Mouse (Mus musculus) lung, embryonic 16.5 days (tissue): Measurements from ENCODE around the gene Bank1. TPM values are rescaled to one million over a fixed set of nuclear protein-coding genes. Genes with fewer than 3 reads are reported as not detected.

Experiments used
- ATAC-seq: fragments of 200-750 bp; cut with Nextera tagmentation; 2 replicates; pipeline ENCODE4 v1.8.0; 2017; ENCODE audit warnings: low read depth, mild to moderate bottlenecking, moderate library complexity
- H3K27ac ChIP-seq: fragments of 300-500 bp; sonication (generic); 2 replicates; pipeline ENCODE4 v1.5.1; 2014; ENCODE audit warnings: mild to moderate bottlenecking, control low read depth, low read length
- H3K27me3 ChIP-seq: fragments of 300-500 bp; sonication (generic); 2 replicates; pipeline ENCODE4 v1.6.1; 2014; ENCODE audit warnings: low read depth, low read length, mixed read lengths; ENCODE audit not compliant: control insufficient read depth, insufficient read depth
- H3K36me3 ChIP-seq: fragments of 300-500 bp; sonication (generic); 2 replicates; pipeline ENCODE4 v1.6.1; 2014; ENCODE audit warnings: low read length; ENCODE audit not compliant: control insufficient read depth, insufficient read depth
- H3K4me1 ChIP-seq: fragments of 300-500 bp; sonication (generic); replicated peaks from 2 replicates; pipeline ENCODE4 v1.6.1; 2014; ENCODE audit warnings: low read length, mixed read lengths; ENCODE audit not compliant: control insufficient read depth, insufficient read depth
- H3K4me2 ChIP-seq: fragments of 300-500 bp; sonication (generic); 2 replicates; pipeline ENCODE4 v1.6.1; 2014; ENCODE audit warnings: low read depth, low read length, control low read depth
- H3K4me3 ChIP-seq: fragments of 300-500 bp; sonication (generic); 2 replicates; pipeline ENCODE4 v1.5.1; 2014; ENCODE audit warnings: mild to moderate bottlenecking, low read length, control low read depth
- H3K9ac ChIP-seq: fragments of 300-500 bp; sonication (generic); 2 replicates; pipeline ENCODE4 v1.6.1; 2014; ENCODE audit warnings: low read length, control low read depth
- H3K9me3 ChIP-seq: fragments of 300-500 bp; sonication (generic); 2 replicates; pipeline ENCODE4 v1.6.1; 2016; ENCODE audit warnings: low read length; ENCODE audit not compliant: control insufficient read depth
- WGBS: fragments of 180-500 bp; shearing (Covaris S2); extraction: QIAGEN DNeasy Blood & Tissue Kit; methylation state at CpG from one replicate; pipeline ENCODE4 v1.1.7; 2014; 5-methylcytosine and 5-hydroxymethylcytosine counted together
- polyA plus RNA-seq: library from polyadenylated mRNA; unstranded; fragments of >200 nt; fragmentation: Nextera tagmentation; extraction: Ambion mirVana; gene quantifications from 2 replicates; pipeline ENCODE4 v1.2.1, GENCODE M21; 2015

The Bank1 gene
- polyA plus RNA-seq, 1 experiment from 2014 or later = 0.45 TPM

DNA sequence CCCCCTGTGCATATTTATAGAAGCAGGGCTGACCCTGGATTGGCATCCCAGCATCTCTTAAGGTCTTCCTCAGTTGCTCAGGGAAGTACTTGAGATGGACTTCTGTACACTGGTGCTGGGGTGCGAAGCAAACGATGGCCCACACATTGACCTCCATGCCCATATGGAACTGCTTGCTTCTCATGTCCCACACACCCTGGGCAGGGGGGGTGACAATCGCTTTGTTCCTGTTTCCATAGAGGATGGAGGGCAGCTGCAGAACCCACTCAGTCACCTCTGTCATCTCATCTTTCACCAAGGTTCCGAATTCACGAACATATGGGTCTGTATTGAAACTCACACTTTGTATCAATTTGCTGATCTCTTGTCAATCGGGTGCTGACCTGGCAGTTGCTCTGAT, 275.7 kb downstream of the Bank1 start:
- Histone ChIP-seq H3K36me3 (no peaks in the 10 kb centered on the region), H3K4me2 (no peak overlapping the region), H3K27ac (no peak overlapping the region), H3K4me1 (no peaks in the 10 kb centered on the region), H3K27me3 (no peaks in the 10 kb centered on the region), H3K9me3 (no peaks in the 10 kb centered on the region), H3K9ac (no peak overlapping the region), H3K4me3 (no peak overlapping the region)
- WGBS = 84% methylated on average over 6 of the region's 6 CpGs
- ATAC-seq = no peak

GRCm38 (mm10) chr3:136048026-136048425, 277.8 kb downstream of the Bank1 start:
- Histone ChIP-seq H3K9ac (no peak overlapping the region), H3K36me3 (no peaks in the 10 kb centered on the region), H3K9me3 (peaks cover 5% of the 10 kb centered on the region), H3K27ac (no peak overlapping the region), H3K4me2 (no peak overlapping the region), H3K4me1 (no peaks in the 10 kb centered on the region), H3K27me3 (no peaks in the 10 kb centered on the region), H3K4me3 (no peak overlapping the region)
- ATAC-seq = no peak
- WGBS = 61% methylated on average over 4 of the region's 4 CpGs

DNA sequence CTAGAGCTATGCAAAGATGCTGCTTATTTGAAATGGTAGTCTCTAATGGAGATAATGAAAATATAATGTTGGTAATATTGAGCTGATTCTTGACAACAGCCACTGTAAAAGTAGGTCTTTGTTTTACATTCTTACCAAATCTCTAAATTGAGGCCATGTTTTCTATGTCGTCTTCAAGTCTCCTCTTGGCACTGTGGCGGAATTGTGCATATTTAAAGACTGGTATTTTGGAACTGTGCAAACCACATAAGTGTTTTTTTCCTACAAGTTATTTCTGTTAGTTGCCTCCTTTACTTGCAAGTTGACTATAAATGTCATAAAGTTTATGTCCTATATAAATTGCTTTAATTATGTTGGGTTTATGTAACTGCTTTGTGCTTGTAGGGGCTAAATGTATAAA, 280.5 kb downstream of the Bank1 start:
- Histone ChIP-seq H3K4me3 (no peak overlapping the region), H3K27ac (no peak overlapping the region), H3K4me1 (no peaks in the 10 kb centered on the region), H3K9me3 (peaks cover 5% of the 10 kb centered on the region), H3K4me2 (no peak overlapping the region), H3K27me3 (no peaks in the 10 kb centered on the region), H3K9ac (no peak overlapping the region), H3K36me3 (no peaks in the 10 kb centered on the region)
- no peak for ATAC-seq
- WGBS = 80% methylated on average over 2 of the region's 2 CpGs

DNA sequence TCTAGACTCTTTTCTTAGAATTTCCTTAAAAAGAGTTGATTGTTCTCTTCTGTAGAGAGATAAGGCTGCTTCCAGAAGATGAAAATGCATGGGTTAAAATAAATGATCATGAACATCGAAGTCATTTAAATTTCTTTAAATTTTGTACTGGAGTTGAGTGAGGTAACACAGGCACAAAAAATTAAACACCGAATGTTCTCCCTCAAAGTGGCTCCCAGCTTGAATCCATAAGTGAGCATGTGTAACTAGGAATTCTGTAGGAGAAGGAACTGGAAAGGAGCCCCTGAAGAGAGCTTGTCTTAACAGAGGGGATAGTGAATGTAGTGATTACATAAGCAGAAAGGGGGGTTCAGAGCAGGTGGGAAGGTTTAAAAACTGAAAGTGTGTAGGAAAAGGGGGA, 285.8 kb downstream of the Bank1 start:
- no peak overlapping the region for H3K9ac ChIP-seq
- H3K27ac ChIP-seq = no peak overlapping the region
- peaks cover 3% of the 10 kb centered on the region; the same call in 1 of the 2 replicates for H3K4me1 ChIP-seq
- H3K4me3 ChIP-seq = no peak overlapping the region
- peaks cover 5% of the 10 kb centered on the region for H3K9me3 ChIP-seq
- H3K27me3 ChIP-seq = no peaks in the 10 kb centered on the region
- no peak for ATAC-seq
- H3K4me2 ChIP-seq = no peak overlapping the region
- H3K36me3 ChIP-seq = no peaks in the 10 kb centered on the region
- 74% methylated on average over 2 of the region's 2 CpGs for WGBS

GRCm38 (mm10) chr3:136039446-136039845, 286.4 kb downstream of the Bank1 start:
- 73% methylated on average over 6 of the region's 6 CpGs for WGBS
- Histone ChIP-seq H3K9ac (no peak overlapping the region), H3K9me3 (peaks cover 5% of the 10 kb centered on the region), H3K4me3 (no peak overlapping the region), H3K4me2 (no peak overlapping the region), H3K27me3 (no peaks in the 10 kb centered on the region), H3K36me3 (no peaks in the 10 kb centered on the region), H3K27ac (no peak overlapping the region), H3K4me1 (peaks cover 3% of the 10 kb centered on the region; the same call in 1 of the 2 replicates)
- ATAC-seq = no peak

DNA sequence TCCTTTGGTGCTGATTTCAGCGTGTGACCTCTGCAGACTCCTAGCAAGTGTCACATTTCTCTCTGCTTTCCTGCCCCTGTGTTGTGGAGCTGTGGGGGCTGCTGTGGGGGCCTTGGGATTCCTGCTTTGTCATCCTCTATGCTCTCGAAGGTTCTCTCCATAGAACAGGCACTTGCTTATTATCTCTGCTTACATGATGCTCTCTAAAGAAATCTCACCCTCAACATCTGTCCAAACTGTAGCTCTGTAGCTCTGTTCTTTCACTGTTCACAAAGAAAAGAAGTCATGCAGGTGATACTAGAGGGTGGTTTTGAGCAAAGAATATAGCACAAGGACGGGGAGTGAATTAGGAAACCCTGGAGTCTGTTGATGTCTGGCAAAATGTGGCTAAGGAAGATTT, 288.6 kb downstream of the Bank1 start:
- Histone ChIP-seq H3K27me3 (no peaks in the 10 kb centered on the region), H3K9me3 (no peaks in the 10 kb centered on the region), H3K36me3 (no peaks in the 10 kb centered on the region), H3K4me1 (peaks cover 3% of the 10 kb centered on the region; the same call in 1 of the 2 replicates), H3K9ac (no peak overlapping the region), H3K4me3 (no peak overlapping the region), H3K27ac (no peak overlapping the region), H3K4me2 (no peak overlapping the region)
- WGBS = 35% methylated on average over 3 of the region's 3 CpGs
- ATAC-seq = no peak

GRCm38 (mm10) chr3:136035784-136036183, 290.1 kb downstream of the Bank1 start:
- Histone ChIP-seq H3K36me3 (no peaks in the 10 kb centered on the region), H3K4me3 (no peak overlapping the region), H3K4me2 (no peak overlapping the region), H3K4me1 (peaks cover 3% of the 10 kb centered on the region; the same call in 1 of the 2 replicates), H3K27ac (no peak overlapping the region), H3K9ac (no peak overlapping the region), H3K27me3 (no peaks in the 10 kb centered on the region), H3K9me3 (no peaks in the 10 kb centered on the region)
- 10% methylated on average over 1 of the region's 1 CpGs for WGBS
- ATAC-seq = no peak

DNA sequence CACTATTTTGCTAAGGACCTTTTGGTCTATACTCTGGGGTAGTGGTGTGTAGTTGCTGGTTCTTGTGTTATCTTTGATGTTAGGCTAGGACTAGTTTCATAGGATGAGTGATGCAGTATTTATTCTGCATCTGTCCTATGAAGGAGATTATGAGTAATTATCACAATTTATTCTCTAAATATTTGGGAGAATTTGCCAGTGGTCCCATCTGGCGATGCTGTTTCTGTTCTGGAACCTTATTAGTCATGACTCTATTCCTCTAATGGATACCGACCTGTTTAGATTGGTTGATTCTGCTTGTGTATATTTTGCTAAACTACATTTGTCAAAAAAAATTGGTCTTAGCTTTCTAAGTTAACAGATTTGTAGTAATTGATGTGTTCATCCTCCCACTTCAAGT, 301.0 kb downstream of the Bank1 start:
- Histone ChIP-seq H3K9me3 (no peaks in the 10 kb centered on the region), H3K9ac (no peak overlapping the region), H3K36me3 (no peaks in the 10 kb centered on the region), H3K4me2 (no peak overlapping the region), H3K27ac (no peak overlapping the region), H3K4me3 (no peak overlapping the region), H3K27me3 (no peaks in the 10 kb centered on the region), H3K4me1 (no peaks in the 10 kb centered on the region)
- no peak for ATAC-seq
- 49% methylated on average over 2 of the region's 2 CpGs for WGBS

DNA sequence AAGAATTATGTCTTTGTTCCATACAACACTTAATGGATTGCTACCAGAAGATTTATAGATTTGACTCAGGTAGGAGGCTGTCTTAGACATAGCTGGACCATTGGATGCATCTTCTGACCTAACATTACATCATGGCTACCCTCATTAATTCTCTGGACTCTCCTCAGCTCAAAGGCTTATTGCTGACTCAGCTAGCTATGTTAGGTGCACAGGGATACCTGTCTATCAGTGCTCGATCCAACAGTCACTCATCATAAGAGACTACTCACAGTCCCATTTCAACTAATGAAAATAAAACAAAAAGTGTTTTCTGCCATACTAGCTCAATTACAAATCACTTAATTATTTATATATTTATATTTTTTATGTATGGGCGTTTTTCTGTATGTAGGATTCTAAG, 308.3 kb downstream of the Bank1 start:
- Histone ChIP-seq H3K9ac (no peak overlapping the region), H3K4me2 (no peak overlapping the region), H3K36me3 (no peaks in the 10 kb centered on the region), H3K4me3 (no peak overlapping the region), H3K27ac (no peak overlapping the region), H3K4me1 (no peaks in the 10 kb centered on the region), H3K9me3 (no peaks in the 10 kb centered on the region), H3K27me3 (no peaks in the 10 kb centered on the region)
- 82% methylated on average over 2 of the region's 2 CpGs for WGBS
- ATAC-seq = no peak

GRCm38 (mm10) chr3:136010616-136011015, 315.2 kb downstream of the Bank1 start:
- Histone ChIP-seq H3K4me3 (no peak overlapping the region), H3K4me1 (0 out of 2 replicates have a peak, but pooled peaks cover 2% of the 10 kb centered on the region), H3K4me2 (no peak overlapping the region), H3K27ac (no peak overlapping the region), H3K9me3 (no peaks in the 10 kb centered on the region), H3K27me3 (no peaks in the 10 kb centered on the region), H3K36me3 (no peaks in the 10 kb centered on the region), H3K9ac (no peak overlapping the region)
- no peak for ATAC-seq
- 85% methylated on average over 4 of the region's 4 CpGs for WGBS
